Mouse (Mus musculus) liver, adult 2 months (tissue): ENCODE measurements around the gene Abca9.

ENCODE experiments used
- CTCF ChIP-seq: fragments of 200-500 bp; IDR thresholded peaks from 2 replicates; pipeline ENCODE4 v1.5.1; 2011; ENCODE audit warnings: low read depth, low read length, control low read depth
- POLR2A ChIP-seq: fragments of 200-500 bp; IDR thresholded peaks from 2 replicates; pipeline ENCODE4 v1.6.1; 2011; ENCODE audit warnings: low read length, control low read depth; ENCODE audit not compliant: insufficient read depth; ENCODE audit errors: extremely low read depth

- TF ChIP-seq CTCF (no peak), POLR2A (no peak)
These were observed 20.4 kb downstream of the Abca9 start for GRCm38 (mm10) chr11:110147640-110148039.
